Mouse (Mus musculus) CH12.LX (cell line): ENCODE measurements at regions not wholly inside any gene's neighbourhood (a gene's known extent, or its start where the extent isn't known, plus 50 kb on each side); places are given as distances from the start of the nearest gene placed in this dataset.

ENCODE experiments used
- HCFC1 ChIP-seq: IDR thresholded peaks from 2 replicates; pipeline ENCODE4 v1.6.1; 2012; ENCODE audit warnings: low read depth, mild to moderate bottlenecking, inconsistent platforms, low read length, improper control_type of control experiment
- UBTF ChIP-seq: IDR thresholded peaks from 2 replicates; pipeline ENCODE4 v1.6.1; 2012; ENCODE audit warnings: low read depth, mild to moderate bottlenecking, inconsistent platforms, low read length, improper control_type of control experiment, moderate library complexity

GRCm38 (mm10) chr9:113519727-113520126 is 188.3 kb downstream of the Pdcd6ip start:
- no peak for TF ChIP-seq HCFC1
- no peak for TF ChIP-seq UBTF
